Mouse (Mus musculus) gastrocnemius, postnatal 10 days (tissue): Measurements from ENCODE around the gene Fbxl15. TPM values are rescaled to one million over a fixed set of nuclear protein-coding genes. Genes with fewer than 3 reads are reported as not detected.

Experiments
- DNase-seq: peaks from one replicate; pipeline ENCODE4 v3.0.0; 2021; ENCODE audit warnings: mixed read lengths
- long read RNA-seq, 2 experiments: library from polyadenylated mRNA; stranded (forward); transcript quantifications; one replicate each; pipeline ENCODE4 v2.0.0; 2021
- total RNA-seq, 2 experiments: library from RNA; stranded (reverse); gene quantifications; 2 replicates each; pipeline ENCODE4 v1.2.3; 2021

Gene Fbxl15
- total RNA-seq: 1 to 10 TPM; 2.7 to 3.7 TPM
- long read RNA-seq, experiment 1, partial matches to known transcripts: 1 of 3 reads
- long read RNA-seq, experiment 1, other reads (novel, unspliced or antisense): 0 of 3 reads
- long read RNA-seq, experiment 2, partial matches to known transcripts: 0 of 2 reads
- long read RNA-seq, experiment 2, other reads (novel, unspliced or antisense): 0 of 2 reads

- peak; percentile 93 for DNase-seq
Observed at GRCm38 (mm10) chr19:46328081-46329030, at the start of gene Fbxl15. Gene Fbxl15, plus strand, starts transcription at chr19:46328184.

- no peak for DNase-seq
Observed at GRCm38 (mm10) chr19:46282081-46282849, 45.7 kb upstream of the Fbxl15 start.

GRCm38 (mm10) chr19:46284686-46285085 is 43.3 kb upstream of the Fbxl15 start:
- no peak for DNase-seq

- no peak for DNase-seq
Observed at GRCm38 (mm10) chr19:46285631-46286030, 42.4 kb upstream of the Fbxl15 start.

- DNase-seq: no peak
Observed at GRCm38 (mm10) chr19:46286047-46286446, 41.9 kb upstream of the Fbxl15 start.

GRCm38 (mm10) chr19:46286926-46287325 is 41.1 kb upstream of the Fbxl15 start:
- no peak for DNase-seq

- DNase-seq: no peak
Observed at GRCm38 (mm10) chr19:46287566-46287965, 40.4 kb upstream of the Fbxl15 start.

- no peak for DNase-seq
Observed at GRCm38 (mm10) chr19:46290535-46291105, 37.4 kb upstream of the Fbxl15 start.

- no peak for DNase-seq
Observed at GRCm38 (mm10) chr19:46296938-46297337, 31.0 kb upstream of the Fbxl15 start.

GRCm38 (mm10) chr19:46300294-46301045 is 27.5 kb upstream of the Fbxl15 start:
- DNase-seq: no peak

- no peak for DNase-seq
Observed at GRCm38 (mm10) chr19:46302551-46302950, 25.4 kb upstream of the Fbxl15 start.

- no peak for DNase-seq
Observed at GRCm38 (mm10) chr19:46303251-46304215, 24.5 kb upstream of the Fbxl15 start.

GRCm38 (mm10) chr19:46304216-46304841 is 23.7 kb upstream of the Fbxl15 start, which contains the start of gene Nfkb2:
Gene Nfkb2, plus strand, starts transcription at chr19:46304320.
- DNase-seq: peak; percentile 91

GRCm38 (mm10) chr19:46304908-46305333 is 23.1 kb upstream of the Fbxl15 start:
- no peak for DNase-seq

GRCm38 (mm10) chr19:46305432-46306267 is 22.3 kb upstream of the Fbxl15 start:
- peak; percentile 90 for DNase-seq

GRCm38 (mm10) chr19:46306268-46306610 is 21.7 kb upstream of the Fbxl15 start:
- no peak for DNase-seq

- no peak for DNase-seq
Observed at GRCm38 (mm10) chr19:46306751-46307289, 21.2 kb upstream of the Fbxl15 start.

- DNase-seq: peak; percentile 8
Observed at GRCm38 (mm10) chr19:46307781-46308180, 20.2 kb upstream of the Fbxl15 start.

- peak; percentile 10 for DNase-seq
Observed at GRCm38 (mm10) chr19:46308303-46308702, 19.7 kb upstream of the Fbxl15 start.
